Mouse (Mus musculus) gastrocnemius, adult 8-10 months (tissue): ENCODE data around the gene Haus2. TPM values are rescaled to one million over a fixed set of nuclear protein-coding genes. Genes with fewer than 3 reads are reported as not detected.

ENCODE experiments used
- DNase-seq, 2 experiments: peaks; one replicate each; pipeline ENCODE4 v3.0.0; 2022; ENCODE audit warnings: low spot score in 2 of 2
- total RNA-seq, 4 experiments: library from RNA; stranded (reverse); gene quantifications; 2 replicates each; pipeline ENCODE4 v1.2.4; 2022

Gene Haus2
- total RNA-seq, 4 experiments from 2014 or later = 6.6 to 9.5 (median 7.1) TPM

- no peak for DNase-seq
Observed at GRCm38 (mm10) chr2:120663491-120664154, 54.4 kb downstream of the Haus2 start.

GRCm38 (mm10) chr2:120667446-120667845 is 58.3 kb downstream of the Haus2 start:
- DNase-seq = no peak

GRCm38 (mm10) chr2:120670253-120670652 is 61.1 kb downstream of the Haus2 start:
- no peak for DNase-seq

Other genes starting within 250 kb of the Haus2 start
- gene Ganc, start 205.5 kb upstream of the Haus2 start, total RNA-seq = 10 to 100 TPM; 36.3 to 42.9 (median 37.6) TPM
- 10 to 100 TPM; 36.6 to 47.1 (median 43.3) TPM for gene Tmem87a, start 205.3 kb upstream of the Haus2 start, total RNA-seq
- gene Capn3, start 153.4 kb upstream of the Haus2 start, total RNA-seq = 100 to 1,000 TPM; 126 to 145 (median 128) TPM
- 100 to 1,000 TPM; 643 to 705 (median 689) TPM for gene Zfp106, start 45.5 kb upstream of the Haus2 start, total RNA-seq
- 10 to 100 TPM; 40.5 to 52.2 (median 44.5) TPM for gene Snap23, start 41.7 kb upstream of the Haus2 start, total RNA-seq
- gene Lrrc57, start 137 bp downstream of the Haus2 start, total RNA-seq = 10 to 100 TPM; 11.6 to 14.0 (median 11.9) TPM
- gene Stard9, start 19.7 kb downstream of the Haus2 start, total RNA-seq = 1 to 10 TPM; 1.7 to 2.5 (median 2.0) TPM
- gene Cdan1, start 240.7 kb downstream of the Haus2 start, total RNA-seq = 1 to 10 TPM; 2.7 to 5.2 (median 4.4) TPM
- 10 to 100 TPM in 1 of 4 experiments, 1 to 10 TPM in 3; 7.5 to 11.3 (median 9.3) TPM for gene Ttbk2, start 241.2 kb downstream of the Haus2 start, total RNA-seq